8 mouse cellular contexts compared by ENCODE assay signal in genomic region chr11:85926287-85926764, GRCm38 (mm10). TPM values are rescaled to one million over a fixed set of nuclear protein-coding genes. Genes with fewer than 3 reads are reported as not detected.
DNase-seq lines count a peak whose midpoint lies in the region; ATAC-seq lines count a peak whose summit lies in the region.
"Had no signal": no experiment of that assay in that cellular context is flagged by ENCODE, and none has a peak within 500 bp of the region (broad histone marks: within the 10 kb centered on the region; RNA-seq: fewer than 3 reads in every experiment).

No protein-coding gene starts in this region.

- ATAC-seq in lung, embryonic 16.5 days (ENCODE audit: low read depth): no peak
- no peak for ATAC-seq in forebrain, embryonic 11.5 days (replicated peaks; ENCODE audit: low FRiP score)
- ATAC-seq in stomach, embryonic 15.5 days (ENCODE audit: insufficient read depth, low FRiP score, low read depth): no peak
- no peak for ATAC-seq in cerebellum, adult (ENCODE audit: insufficient number of reproducible peaks, low FRiP score, low TSS enrichment)

- no peak overlapping the region for H3K27ac ChIP-seq in lung, embryonic 16.5 days (ENCODE audit: low read length)
- H3K27ac ChIP-seq in forebrain, embryonic 11.5 days (ENCODE audit: low read depth, low read length): no peak overlapping the region
- H3K27ac ChIP-seq in limb, embryonic 10.5 days: peak overlapping the region; percentile 86
- no peak overlapping the region for H3K27ac ChIP-seq in stomach, embryonic 15.5 days
- H3K27ac ChIP-seq: liver, embryonic 14.5 days had no signal

- H3K36me3 ChIP-seq in lung, embryonic 16.5 days (ENCODE audit: control insufficient read depth, insufficient read depth, low read length): no peaks in the 10 kb centered on the region
- H3K36me3 ChIP-seq in forebrain, embryonic 11.5 days (ENCODE audit: control insufficient read depth, insufficient read depth, low read length): no peaks in the 10 kb centered on the region
- H3K36me3 ChIP-seq in limb, embryonic 10.5 days: no peaks in the 10 kb centered on the region
- H3K36me3 ChIP-seq in stomach, embryonic 15.5 days: no peaks in the 10 kb centered on the region

- 19% methylated on average over 16 of the region's 16 CpGs for WGBS in lung, embryonic 16.5 days
- WGBS in forebrain, embryonic 11.5 days: 2% methylated on average over 16 of the region's 16 CpGs
- 4% methylated on average over 16 of the region's 16 CpGs for WGBS in limb, embryonic 10.5 days
- 15% methylated on average over 16 of the region's 16 CpGs for WGBS in stomach, embryonic 15.5 days

- peak overlapping the region; percentile 38 for H3K4me3 ChIP-seq in lung, embryonic 16.5 days (ENCODE audit: low read length)
- no peak overlapping the region; the same call in 1 of the 2 replicates for H3K4me3 ChIP-seq in forebrain, embryonic 11.5 days (ENCODE audit: low read depth, low read length)
- H3K4me3 ChIP-seq in limb, embryonic 10.5 days: peak overlapping the region; percentile 35
- H3K4me3 ChIP-seq in stomach, embryonic 15.5 days (replicated peaks): peak overlapping the region; percentile 18

- peak overlapping the region; percentile 49; the same call in 1 of the 2 replicates for H3K9ac ChIP-seq in lung, embryonic 16.5 days (ENCODE audit: low read length)
- H3K9ac ChIP-seq in forebrain, embryonic 11.5 days (ENCODE audit: low read length): no peak overlapping the region
- H3K9ac ChIP-seq in stomach, embryonic 15.5 days: no peak overlapping the region
- H3K9ac ChIP-seq: liver, embryonic 14.5 days had no signal

- peaks cover 15% of the 10 kb centered on the region for H3K27me3 ChIP-seq in lung, embryonic 16.5 days (ENCODE audit: control insufficient read depth, insufficient read depth, low read depth, low read length)
- H3K27me3 ChIP-seq in forebrain, embryonic 11.5 days (ENCODE audit: control insufficient read depth, insufficient read depth, low read length): peaks cover 41% of the 10 kb centered on the region
- peaks cover 28% of the 10 kb centered on the region; the same call in 1 of the 2 replicates for H3K27me3 ChIP-seq in limb, embryonic 10.5 days (ENCODE audit: low read depth, poor library complexity, severe bottlenecking)
- peaks cover 46% of the 10 kb centered on the region for H3K27me3 ChIP-seq in stomach, embryonic 15.5 days (replicated peaks)

- peak overlapping the region; percentile 58 for H3K4me2 ChIP-seq in lung, embryonic 16.5 days (ENCODE audit: low read depth, low read length)
- peak overlapping the region; percentile 34 for H3K4me2 ChIP-seq in forebrain, embryonic 11.5 days (ENCODE audit: low read depth, low read length, severe bottlenecking)
- peak overlapping the region; percentile 37 for H3K4me2 ChIP-seq in stomach, embryonic 15.5 days

- no peaks in the 10 kb centered on the region for H3K9me3 ChIP-seq in lung, embryonic 16.5 days (ENCODE audit: control insufficient read depth, low read length)
- no peaks in the 10 kb centered on the region for H3K9me3 ChIP-seq in forebrain, embryonic 11.5 days (ENCODE audit: control insufficient read depth, low read length)
- no peaks in the 10 kb centered on the region for H3K9me3 ChIP-seq in limb, embryonic 10.5 days (replicated peaks)
- H3K9me3 ChIP-seq in stomach, embryonic 15.5 days: no peaks in the 10 kb centered on the region

- peaks cover 5% of the 10 kb centered on the region for H3K4me1 ChIP-seq in lung, embryonic 16.5 days (replicated peaks; ENCODE audit: control insufficient read depth, insufficient read depth, low read length)
- peaks cover 4% of the 10 kb centered on the region; the same call in 1 of the 2 replicates for H3K4me1 ChIP-seq in forebrain, embryonic 11.5 days (replicated peaks; ENCODE audit: control insufficient read depth, insufficient read depth, low read length)
- peaks cover 63% of the 10 kb centered on the region for H3K4me1 ChIP-seq in limb, embryonic 10.5 days
- H3K4me1 ChIP-seq in stomach, embryonic 15.5 days: peaks cover 9% of the 10 kb centered on the region; the same call in 1 of the 2 replicates

- no peak for DNase-seq in lung, adult 18-20 months
- DNase-seq in forebrain, embryonic 11.5 days (ENCODE audit: low spot score): peak; percentile 63
- peak; percentile 66 for DNase-seq in limb, embryonic 10.5 days (ENCODE audit: low spot score)
- DNase-seq in urinary bladder, postnatal 4 days (ENCODE audit: low spot score in 2 of 2): no peak

RNA-seq across cellular contexts. Expression of gene Tbx4, which starts 40.1 kb away (rescaled TPM):
- 61.4 and 70.5 TPM in 2 replicates for polyA plus RNA-seq in lung, embryonic 16.5 days (2015; fragmentation: Nextera tagmentation; extraction: Ambion mirVana)
- polyA plus RNA-seq in forebrain, embryonic 11.5 days (2014; fragmentation: Nextera tagmentation; extraction: Ambion mirVana): 0.12 and 0.21 TPM in 2 replicates
- 23.5 and 49.0 TPM in 2 replicates for polyA plus RNA-seq in limb, embryonic 10.5 days (2016; fragmentation: Nextera tagmentation; extraction: Ambion mirVana)
- polyA plus RNA-seq in stomach, embryonic 15.5 days (2015; fragmentation: Nextera tagmentation; extraction: Ambion mirVana): 0.28 and 0.30 TPM in 2 replicates

Comparison
In these comparisons a context has a peak if more than half of its experiments do, and no peak if none do; other contexts are left out.
1. DNase-seq: peak in forebrain, embryonic 11.5 days (single experiment) and limb, embryonic 10.5 days (single experiment); none in lung, adult 18-20 months (0 of 2) and urinary bladder, postnatal 4 days (0 of 2).
2. RNA of gene Tbx4, which starts 40.1 kb away (polyA plus RNA-seq): 61.4 to 70.5 TPM in lung, embryonic 16.5 days and 23.5 to 49.0 TPM in limb, embryonic 10.5 days; 0.28 to 0.30 TPM in stomach, embryonic 15.5 days and 0.12 to 0.21 TPM in forebrain, embryonic 11.5 days; every median in the first group is over 10 times any median in the second.
3. Peak in every context shown above with its lines, with median percentiles within 50 percentile points of each other: H3K4me2 ChIP-seq.